ENCODE assay signal across 10 mouse cellular contexts in genomic region chr11:52086204-52086864, GRCm38 (mm10). TPM values are rescaled to one million over a fixed set of nuclear protein-coding genes. Genes with fewer than 3 reads are reported as not detected.
A peak's percentile ranks its signal among the peaks of the same experiment; 100 is the strongest.
DNase-seq lines count a peak whose midpoint lies in the region; ATAC-seq and TF ChIP-seq lines count a peak whose summit lies in the region.
"Had no signal": no experiment of that assay in that cellular context is flagged by ENCODE, and none has a peak within 500 bp of the region (broad histone marks: within the 10 kb centered on the region; RNA-seq: fewer than 3 reads in every experiment).

No protein-coding gene starts in this region.

- H3K4me3 ChIP-seq in forebrain, postnatal 0 days (ENCODE audit: low read depth, low read length): no peak overlapping the region
- H3K4me3 ChIP-seq in layer of hippocampus, adult 2 months: peak overlapping the region; percentile 23
- H3K4me3 ChIP-seq in midbrain, embryonic 16.5 days (ENCODE audit: low read depth, low read length): no peak overlapping the region

- ATAC-seq in forebrain, postnatal 0 days: peak; percentile 92
- ATAC-seq in midbrain, embryonic 16.5 days: peak; percentile 88
- ATAC-seq in activated CD4-positive, CD25-positive, alpha-beta regulatory T cell, adult 4 months: no peak

- peak overlapping the region; percentile 42 for H3K9ac ChIP-seq in forebrain, postnatal 0 days
- H3K9ac ChIP-seq in midbrain, embryonic 16.5 days (ENCODE audit: low read depth, low read length): no peak overlapping the region

- intact Hi-C loops in gastrocnemius, postnatal 14 days (cut with DNase I; ENCODE audit: low total_unique reads): no loop called here

- H3K27me3 ChIP-seq in forebrain, postnatal 0 days (ENCODE audit: insufficient read depth, low read length): no peaks in the 10 kb centered on the region
- H3K27me3 ChIP-seq in midbrain, embryonic 16.5 days (ENCODE audit: control insufficient read depth, insufficient read depth, low read depth, low read length): no peaks in the 10 kb centered on the region

- DNase-seq in gastrocnemius, postnatal 14 days: peak; percentile 23
- DNase-seq in gastrocnemius, adult 8-10 months (ENCODE audit: low spot score in 2 of 2): no peak
- DNase-seq in forebrain, postnatal 0 days: peak; percentile 82
- DNase-seq in layer of hippocampus, adult 2 months (ENCODE audit: low spot score in 2 of 2): peak; percentile 53 to 84
- DNase-seq in urinary bladder, postnatal 14 days (ENCODE audit: low spot score): no peak
- no peak for DNase-seq in kidney, postnatal 10 days

- H3K4me2 ChIP-seq in forebrain, postnatal 0 days (ENCODE audit: low read depth): peak overlapping the region; percentile 37
- 0 out of 2 replicates have a peak overlapping the region, but pooled peaks have one; percentile 21 for H3K4me2 ChIP-seq in midbrain, embryonic 16.5 days (ENCODE audit: low read length)

- peaks cover 19% of the 10 kb centered on the region for H3K4me1 ChIP-seq in forebrain, postnatal 0 days (ENCODE audit: insufficient read depth)
- peaks cover 4% of the 10 kb centered on the region; the same call in 1 of the 2 replicates for H3K4me1 ChIP-seq in midbrain, embryonic 16.5 days (ENCODE audit: control insufficient read depth, insufficient read depth, low read length)

- TF ChIP-seq CTCF in forebrain, postnatal 0 days (IDR thresholded peaks at IDR 0.05; ENCODE audit: low read depth): no peak
- TF ChIP-seq CTCF in layer of hippocampus, adult 2 months (conservative IDR thresholded peaks at IDR 0.05): no peak

- H3K36me3 ChIP-seq in forebrain, postnatal 0 days (ENCODE audit: insufficient read depth): no peaks in the 10 kb centered on the region
- H3K36me3 ChIP-seq in midbrain, embryonic 16.5 days (ENCODE audit: control insufficient read depth, insufficient read depth, low read length): no peaks in the 10 kb centered on the region

- 6% methylated on average over 9 of the region's 9 CpGs for WGBS in forebrain, postnatal 0 days
- 24% methylated on average over 9 of the region's 9 CpGs for WGBS in midbrain, embryonic 16.5 days

- no peaks in the 10 kb centered on the region for H3K9me3 ChIP-seq in forebrain, postnatal 0 days (ENCODE audit: low read length)
- no peaks in the 10 kb centered on the region for H3K9me3 ChIP-seq in midbrain, embryonic 16.5 days (replicated peaks; ENCODE audit: control insufficient read depth, low read length, poor library complexity, severe bottlenecking)

- peak overlapping the region; percentile 95 for H3K27ac ChIP-seq in forebrain, postnatal 0 days (ENCODE audit: low read depth, low read length)
- H3K27ac ChIP-seq in layer of hippocampus, adult 2 months: peak overlapping the region; percentile 95
- H3K27ac ChIP-seq in midbrain, embryonic 16.5 days (ENCODE audit: low read length): peak overlapping the region; percentile 72

RNA-seq across cellular contexts. Expression of gene Ppp2ca, which starts 12.1 kb away (rescaled TPM):
- total RNA-seq in gastrocnemius, postnatal 14 days (2021): 10 to 100 TPM; 40.8 to 41.4 TPM
- 10 to 100 TPM; 38.1 to 44.0 (median 41.0) TPM for total RNA-seq in gastrocnemius, adult 8-10 months (2022)
- 141 and 143 TPM in 2 replicates for total RNA-seq in forebrain, postnatal 0 days (2014; rRNA removed)
- polyA plus RNA-seq in forebrain, postnatal 0 days (2015; fragmentation: Nextera tagmentation; extraction: Ambion mirVana): 105 and 112 TPM in 2 replicates
- total RNA-seq in layer of hippocampus, adult 2 months (2021): 100 to 1,000 TPM; 110 to 112 TPM
- 122 and 123 TPM in 2 replicates for polyA plus RNA-seq in midbrain, embryonic 16.5 days (2015; fragmentation: Nextera tagmentation; extraction: Ambion mirVana)
- 10 to 100 TPM; 11.0 to 18.0 TPM for polyA plus RNA-seq in activated CD4-positive, CD25-positive, alpha-beta regulatory T cell, adult 4 months (2017; shearing (Covaris generic))

RNA-seq across cellular contexts. Expression of gene Olfr1373, which starts 59.0 kb away (rescaled TPM):
- not detected for total RNA-seq in gastrocnemius, postnatal 14 days (2021)
- not detected for total RNA-seq in gastrocnemius, adult 8-10 months (2022)
- not detected in 2 replicates for total RNA-seq in forebrain, postnatal 0 days (2014; rRNA removed)
- polyA plus RNA-seq in forebrain, postnatal 0 days (2015; fragmentation: Nextera tagmentation; extraction: Ambion mirVana): not detected in 2 replicates
- total RNA-seq in layer of hippocampus, adult 2 months (2021): not detected
- polyA plus RNA-seq in midbrain, embryonic 16.5 days (2015; fragmentation: Nextera tagmentation; extraction: Ambion mirVana): not detected in 2 replicates
- polyA plus RNA-seq in activated CD4-positive, CD25-positive, alpha-beta regulatory T cell, adult 4 months (2017; shearing (Covaris generic)): not detected
- total RNA-seq: neutrophil, adult 5-6 weeks had no signal
- polyA plus RNA-seq: embryonic facial prominence, embryonic 11.5 days had no signal

Comparison
In these comparisons a context has a peak if more than half of its experiments do, and no peak if none do; other contexts are left out.
1. DNase-seq: peak in gastrocnemius, postnatal 14 days (single experiment), forebrain, postnatal 0 days (single experiment) and layer of hippocampus, adult 2 months (2 of 2); none in gastrocnemius, adult 8-10 months (0 of 2), urinary bladder, postnatal 14 days (single experiment) and kidney, postnatal 10 days (single experiment).
2. Peak in every context shown above with its lines, with median percentiles within 50 percentile points of each other: H3K27ac ChIP-seq.